In the genomic region with DNA sequence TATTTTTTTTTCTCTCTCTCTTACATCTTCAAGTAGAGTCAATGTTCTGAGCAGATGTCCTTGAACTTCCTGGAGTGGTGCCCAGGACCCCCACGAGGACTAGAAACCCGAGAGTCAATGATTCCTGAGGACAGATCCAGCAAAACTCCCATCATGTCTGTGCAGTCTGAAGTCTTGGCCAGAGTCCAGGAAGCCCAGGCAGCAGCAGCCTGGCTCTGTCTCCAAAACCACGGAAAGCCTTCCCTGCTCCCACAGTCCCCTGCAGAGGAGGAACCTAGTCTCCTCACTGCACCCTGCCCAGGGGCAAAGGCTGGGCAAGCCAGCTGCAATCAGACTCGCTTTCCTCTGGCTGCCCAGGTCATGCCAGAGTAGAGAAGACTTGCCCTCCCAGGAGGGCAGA, we compare ENCODE assay signal across 9 mouse cellular contexts.
DNase-seq lines count a peak whose midpoint lies in the region; ATAC-seq lines count a peak whose summit lies in the region.
"Had no signal": no experiment of that assay in that cellular context is flagged by ENCODE, and none has a peak within 500 bp of the region (broad histone marks: within the 10 kb centered on the region; RNA-seq: fewer than 3 reads in every experiment).

No protein-coding gene starts in this region.

- H3K27ac ChIP-seq in embryonic facial prominence, embryonic 12.5 days = peak overlapping the region; percentile 50; the same call in 1 of the 2 replicates
- H3K27ac ChIP-seq in embryonic facial prominence, embryonic 10.5 days (replicated peaks) = no peak overlapping the region; the same call in 1 of the 2 replicates

- WGBS in embryonic facial prominence, embryonic 12.5 days = 14% methylated on average over 4 of the region's 4 CpGs
- whole genome bisulfite sequencing in embryonic facial prominence, embryonic 10.5 days = 63% methylated on average over 4 of the region's 4 CpGs

- H3K9me3 ChIP-seq in embryonic facial prominence, embryonic 12.5 days = no peaks in the 10 kb centered on the region
- H3K9me3 ChIP-seq in embryonic facial prominence, embryonic 10.5 days = no peaks in the 10 kb centered on the region

- no peaks in the 10 kb centered on the region for H3K27me3 ChIP-seq in embryonic facial prominence, embryonic 12.5 days
- peaks cover 12% of the 10 kb centered on the region; the same call in 1 of the 2 replicates for H3K27me3 ChIP-seq in embryonic facial prominence, embryonic 10.5 days (replicated peaks; ENCODE audit: low read depth, poor library complexity, severe bottlenecking)

- intact Hi-C loops in heart, postnatal 14 days (cut with DNase I) = loop anchor here (5.0 kb wide), 1 partner anchor 134 kb away; no protein-coding TSS in a partner anchor

- no peaks in the 10 kb centered on the region for H3K36me3 ChIP-seq in embryonic facial prominence, embryonic 12.5 days
- H3K36me3 ChIP-seq in embryonic facial prominence, embryonic 10.5 days (replicated peaks) = no peaks in the 10 kb centered on the region

- no peak overlapping the region for H3K9ac ChIP-seq in embryonic facial prominence, embryonic 12.5 days

- ATAC-seq in embryonic facial prominence, embryonic 12.5 days (ENCODE audit: insufficient number of reproducible peaks, insufficient read depth, low FRiP score, low TSS enrichment) = peak; percentile 59; the same call in 1 of the 2 replicates
- no peak for ATAC-seq in monocyte, adult 5-6 weeks (replicated peaks; ENCODE audit: insufficient number of reproducible peaks, low FRiP score, low TSS enrichment, poor library complexity, severe bottlenecking)

- no peak for DNase-seq in embryonic facial prominence, embryonic 10.5 days (ENCODE audit: low spot score)
- DNase-seq in ovary, adult 18-20 months (ENCODE audit: low spot score) = peak; percentile 18
- no peak for DNase-seq in ovary, postnatal 10 days (ENCODE audit: low spot score)
- peak; percentile 32 to 50 for DNase-seq in heart, postnatal 14 days
- peak; percentile 67 for DNase-seq in lung, postnatal 10 days
- DNase-seq in layer of hippocampus, adult 11-12 months (ENCODE audit: low spot score) = no peak

- no peak overlapping the region for H3K4me2 ChIP-seq in embryonic facial prominence, embryonic 12.5 days (replicated peaks)

- no peak overlapping the region for H3K4me3 ChIP-seq in embryonic facial prominence, embryonic 12.5 days
- no peak overlapping the region for H3K4me3 ChIP-seq in embryonic facial prominence, embryonic 10.5 days
- H3K4me3 ChIP-seq: erythroblast, embryonic 14.5 days had no signal

- peaks cover 25% of the 10 kb centered on the region for H3K4me1 ChIP-seq in embryonic facial prominence, embryonic 12.5 days
- peaks cover 38% of the 10 kb centered on the region for H3K4me1 ChIP-seq in embryonic facial prominence, embryonic 10.5 days

Comparison
In these comparisons a context has a peak if more than half of its experiments do, and no peak if none do; other contexts are left out.
1. DNase-seq: peak in ovary, adult 18-20 months (single experiment), heart, postnatal 14 days (2 of 2) and lung, postnatal 10 days (single experiment); none in embryonic facial prominence, embryonic 10.5 days (single experiment), ovary, postnatal 10 days (single experiment) and layer of hippocampus, adult 11-12 months (single experiment).